Mouse (Mus musculus): ENCODE results near the gene Cxcl13.

DNA sequence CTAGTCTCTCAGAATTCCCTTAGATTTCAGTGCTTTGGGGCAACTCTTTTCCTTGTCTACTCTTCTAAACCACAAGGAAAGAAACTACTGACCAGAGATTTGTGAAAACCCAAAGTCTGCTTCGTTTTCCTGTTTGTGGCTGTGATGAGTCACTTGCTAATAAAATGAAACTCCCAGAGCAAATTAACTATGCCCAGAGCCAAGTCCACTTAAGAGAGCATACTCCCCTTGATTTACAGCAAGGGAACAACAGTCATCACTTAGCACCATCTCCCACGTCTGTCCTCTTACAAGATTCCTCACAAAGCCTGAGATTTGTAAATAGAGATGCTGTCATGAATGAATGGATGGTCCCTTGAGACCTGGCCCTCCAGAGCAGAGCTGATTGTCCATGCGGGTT is 11.6 kb upstream of the Cxcl13 start:
- TF ChIP-seq CTCF (IDR thresholded peaks at IDR 0.05; ENCODE audit: low read depth) (no peak), EP300 (optimal IDR thresholded peaks at IDR 0.05) (no peak)
